Mouse (Mus musculus) bone marrow macrophage, adult 2 months (primary cell): ENCODE measurements around the gene Ncs1.

Source experiments
- CTCF ChIP-seq: IDR thresholded peaks from 2 replicates; pipeline ENCODE4 v1.5.1; 2012; ENCODE audit warnings: low read depth, mild to moderate bottlenecking, low read length, moderate library complexity
- POLR2A ChIP-seq: IDR thresholded peaks from 2 replicates; pipeline ENCODE4 v1.6.1; 2012; ENCODE audit warnings: mild to moderate bottlenecking, low read depth, low read length, borderline replicate concordance

GRCm38 (mm10) chr2:31244216-31244615 lies 1.4 kb upstream of the Ncs1 start:
- TF ChIP-seq CTCF (no peak), POLR2A (no peak)
